Mouse (Mus musculus): Measurements from ENCODE around the gene Nme3. TPM values are rescaled to one million over a fixed set of nuclear protein-coding genes. Genes with fewer than 3 reads are reported as not detected.

Nme3 gene
- 10 to 100 TPM; 29.0 to 31.4 (median 29.5) TPM for total RNA-seq (2022)

DNA sequence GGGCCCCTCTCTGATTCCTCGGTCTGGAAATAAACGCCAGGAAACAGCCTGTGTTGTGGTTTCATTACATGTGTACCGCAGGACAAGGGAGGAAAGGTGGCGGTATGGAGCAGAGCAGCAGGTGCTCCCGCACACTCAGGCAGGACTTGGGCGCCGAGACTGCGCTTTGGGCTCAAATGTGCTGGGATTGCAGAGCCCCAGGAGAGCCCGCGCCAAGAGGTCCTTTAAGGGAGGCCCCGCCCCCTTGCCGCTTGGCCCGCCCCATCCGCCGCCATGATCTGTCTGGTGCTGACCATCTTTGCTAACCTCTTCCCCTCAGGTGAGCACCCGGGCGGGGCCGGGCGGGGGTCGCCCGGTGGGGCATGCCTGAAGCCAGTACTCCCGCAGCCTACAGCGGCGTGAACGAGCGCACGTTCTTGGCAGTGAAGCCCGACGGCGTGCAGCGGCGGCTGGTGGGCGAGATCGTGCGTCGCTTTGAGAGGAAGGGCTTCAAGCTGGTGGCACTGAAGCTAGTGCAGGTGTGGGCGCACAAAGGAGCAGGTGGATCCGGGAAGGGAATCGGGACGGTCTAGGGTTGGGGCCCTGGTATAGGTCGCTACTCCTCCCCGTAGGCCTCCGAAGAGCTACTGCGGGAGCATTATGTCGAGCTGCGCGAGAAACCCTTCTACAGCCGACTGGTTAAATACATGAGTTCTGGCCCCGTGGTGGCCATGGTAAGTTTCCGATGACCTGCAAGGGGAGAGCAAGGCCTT, at the start of gene Nme3:
Nme3 (plus strand) TSS at position 260 of the 752 bp plus-strand sequence.
- DNase-seq (ENCODE audit: low spot score), result peak; percentile 65

DNA sequence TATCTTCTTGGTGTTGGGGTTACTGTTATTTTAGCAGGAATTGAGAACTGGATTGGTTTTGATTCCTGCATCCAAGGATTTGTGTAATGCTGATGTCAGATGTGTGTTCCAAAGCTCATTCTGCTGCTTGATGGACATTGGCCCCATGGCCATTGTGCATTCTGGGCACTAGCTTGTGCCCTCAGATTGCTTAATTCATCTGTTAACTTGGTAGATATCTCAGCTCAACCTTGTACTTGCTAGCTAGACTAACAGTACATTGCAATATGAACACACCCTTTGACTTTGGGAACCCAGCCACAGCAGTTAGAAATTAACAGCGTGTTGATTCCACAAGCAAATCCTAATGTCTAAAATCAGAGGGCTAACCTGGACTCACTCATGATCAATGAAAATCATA, 48.9 kb upstream of the Nme3 start:
- DNase-seq (ENCODE audit: low spot score), result no peak

DNA sequence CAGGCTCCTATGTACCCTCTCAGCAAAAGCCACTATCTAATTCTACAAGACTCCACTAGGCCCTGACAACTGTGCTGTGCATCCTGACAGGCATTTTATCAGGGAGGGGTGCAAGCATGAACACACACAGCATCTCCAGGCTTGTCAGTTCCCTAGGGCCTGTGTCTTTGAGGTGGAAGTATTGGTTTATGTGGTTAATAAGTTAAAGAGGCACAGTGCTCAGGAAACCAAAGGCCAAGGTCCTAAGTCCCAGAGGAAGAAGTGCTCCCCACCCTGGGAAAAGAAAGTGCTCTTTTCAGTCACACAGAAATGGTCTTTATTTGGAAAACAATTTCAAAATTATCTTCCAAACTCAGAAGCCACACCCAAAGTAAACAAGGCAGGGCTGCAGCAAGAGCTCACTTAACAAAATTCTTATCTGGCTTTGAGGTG, 47.7 kb upstream of the Nme3 start:
- no peak for DNase-seq (ENCODE audit: low spot score)

DNA sequence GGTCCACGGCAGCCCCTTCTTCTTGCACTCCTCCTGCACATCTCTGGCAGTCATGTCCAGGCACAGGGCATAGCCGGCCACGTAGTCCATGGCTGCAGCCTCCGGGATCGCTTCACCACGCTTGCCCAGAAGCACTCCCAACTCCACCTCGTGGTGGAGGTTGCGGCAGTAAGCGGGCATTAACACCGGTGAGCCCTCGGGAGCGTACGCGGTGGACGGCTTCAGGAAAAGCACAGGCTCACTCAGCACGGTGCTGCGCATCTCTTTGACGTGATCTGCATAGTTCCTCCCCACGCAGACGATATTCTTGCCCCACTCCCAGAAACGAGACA, 46.6 kb upstream of the Nme3 start:
- no peak for DNase-seq (ENCODE audit: low spot score)

DNA sequence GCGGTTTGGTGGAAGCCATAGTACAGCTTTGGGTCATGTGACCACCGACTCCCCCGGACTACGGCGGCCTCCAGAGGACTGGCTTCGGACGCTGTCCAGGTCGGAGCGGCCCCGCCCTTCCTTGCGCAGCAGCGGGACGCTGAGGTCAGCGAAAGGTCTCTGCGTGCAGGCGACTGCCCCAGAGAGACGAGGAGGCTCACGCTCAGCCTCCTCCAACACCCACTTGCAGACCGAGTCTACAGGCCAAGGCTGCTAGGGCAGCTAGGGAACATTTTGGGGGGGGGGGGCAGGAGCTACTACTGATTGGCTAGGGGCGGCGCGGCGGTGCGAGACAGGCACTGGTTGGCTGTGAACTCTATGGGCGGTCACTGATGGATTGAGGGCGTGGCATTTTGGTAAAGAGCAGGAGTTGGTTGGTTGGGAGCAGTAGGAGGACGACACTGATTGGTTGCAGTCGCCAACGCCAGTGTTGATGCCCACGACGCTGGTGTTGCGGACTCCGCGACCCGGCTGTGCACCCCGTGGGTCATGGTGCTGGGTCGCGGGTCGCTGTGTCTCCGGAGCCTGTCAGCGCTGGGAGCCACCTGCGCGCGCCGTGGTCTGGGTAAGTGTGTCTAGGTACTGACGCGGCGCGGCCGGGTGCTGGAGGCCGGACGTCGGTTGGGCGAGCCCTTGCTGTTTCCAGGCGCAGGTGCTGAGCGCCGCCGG, 46.1 kb upstream of the Nme3 start, which contains the start of gene Fahd1:
Fahd1 (minus strand) TSS at position 300 of the 708 bp plus-strand sequence.
- peak; percentile 98 for DNase-seq (ENCODE audit: low spot score)

DNA sequence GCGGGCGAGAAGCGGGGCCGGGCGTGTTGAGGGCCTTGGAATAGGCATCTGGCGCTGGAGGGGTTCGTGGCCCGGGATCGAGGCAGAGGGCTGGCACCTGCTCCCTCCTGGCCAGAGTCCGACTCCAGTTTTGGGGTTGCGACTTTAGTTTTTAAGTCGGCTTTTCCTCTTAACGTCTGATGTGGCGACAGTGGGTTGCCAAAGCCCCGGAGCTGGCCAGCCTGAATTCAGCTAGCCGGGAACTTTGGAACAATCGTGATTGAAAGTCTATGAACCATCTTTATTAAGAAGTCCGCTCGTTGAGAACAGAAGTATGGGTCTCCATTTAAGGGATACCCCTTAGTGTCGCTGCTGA, 45.5 kb upstream of the Nme3 start:
- no peak for DNase-seq (ENCODE audit: low spot score)

DNA sequence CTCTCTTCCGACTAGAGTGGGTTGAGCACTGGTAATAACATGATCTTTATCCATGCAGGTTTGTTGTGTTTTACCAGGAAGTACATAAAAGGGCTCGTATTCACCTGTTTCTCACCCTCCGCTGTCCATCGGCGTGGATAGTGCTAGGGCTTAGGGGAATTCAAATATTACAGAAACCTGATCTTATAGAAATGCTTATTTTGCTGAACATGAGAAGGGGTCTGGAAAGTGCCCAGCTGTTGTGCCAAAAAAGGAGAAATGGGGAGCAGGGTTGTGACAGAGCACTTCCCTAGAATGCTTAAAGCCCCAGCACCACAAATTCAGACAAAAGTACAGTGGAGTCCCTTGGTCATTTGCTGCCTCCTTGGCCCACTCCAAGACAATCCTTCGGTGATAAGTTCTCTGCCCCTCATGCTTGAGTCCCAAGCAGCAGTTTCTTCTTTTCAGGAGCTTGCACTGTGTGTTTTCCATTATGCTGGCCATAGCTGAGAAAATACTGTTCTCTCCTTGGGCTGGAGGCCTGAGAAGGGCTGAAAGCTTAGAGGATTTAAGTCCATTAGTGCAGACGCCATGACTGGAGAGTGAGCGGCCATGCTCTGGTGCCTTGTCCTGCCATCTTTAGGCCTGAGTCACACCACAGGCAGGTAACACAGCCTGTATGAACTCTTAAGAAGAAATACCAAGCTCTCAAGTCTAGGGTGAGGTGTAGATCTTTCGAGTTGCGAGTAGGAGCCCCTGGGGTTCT, 44.7 kb upstream of the Nme3 start:
- DNase-seq (ENCODE audit: low spot score), result no peak

DNA sequence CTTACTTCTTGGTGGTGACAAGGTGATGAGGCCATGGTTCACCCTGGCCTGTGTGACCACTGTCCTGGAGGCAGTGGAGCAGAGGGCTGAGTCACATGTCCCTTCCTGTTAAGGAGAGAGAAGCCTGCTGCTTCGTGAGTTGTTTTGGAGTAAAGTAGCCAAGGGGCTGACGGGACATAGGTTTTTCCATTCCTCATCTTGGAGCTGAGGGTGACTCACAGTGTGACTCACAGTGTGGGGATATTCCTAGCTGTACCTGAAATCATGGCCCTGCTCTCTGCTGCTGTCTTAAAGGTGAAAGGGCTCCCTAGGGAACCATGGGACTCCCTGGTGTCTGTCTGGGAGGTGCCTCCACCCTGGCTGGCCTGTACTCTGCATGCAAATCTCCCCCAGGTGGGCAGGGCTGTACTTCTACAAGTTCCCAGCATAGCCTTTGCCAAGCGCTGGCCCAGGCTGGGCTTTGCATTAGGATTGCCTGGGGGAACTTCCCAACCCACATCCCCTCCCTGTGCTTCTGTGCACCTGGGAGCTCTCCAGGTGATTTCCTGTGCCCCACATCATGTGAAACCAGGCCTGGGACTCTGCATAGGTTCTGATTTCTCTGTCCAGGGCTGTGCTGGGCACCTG, 40.3 kb upstream of the Nme3 start:
- no peak for DNase-seq (ENCODE audit: low spot score)

DNA sequence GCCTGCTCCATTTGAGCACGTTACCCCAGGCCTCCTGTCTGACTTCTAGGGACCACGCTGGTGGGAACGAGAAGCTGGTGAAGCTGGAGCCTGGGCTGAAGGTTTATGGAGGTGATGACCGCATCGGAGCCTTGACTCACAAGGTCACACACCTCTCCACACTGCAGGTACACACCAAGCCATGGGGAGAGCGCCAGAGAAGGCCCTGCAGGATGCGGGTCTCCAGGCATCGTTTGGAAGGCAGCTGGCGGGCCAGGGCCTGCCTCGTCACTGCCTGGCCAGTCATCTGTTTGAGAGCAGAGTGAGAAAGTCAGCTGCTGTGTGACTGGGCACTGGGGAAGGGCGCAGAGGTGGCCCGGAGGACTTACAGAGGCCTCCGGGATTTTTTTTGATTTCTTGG, 39.7 kb upstream of the Nme3 start:
- DNase-seq (ENCODE audit: low spot score), result no peak

DNA sequence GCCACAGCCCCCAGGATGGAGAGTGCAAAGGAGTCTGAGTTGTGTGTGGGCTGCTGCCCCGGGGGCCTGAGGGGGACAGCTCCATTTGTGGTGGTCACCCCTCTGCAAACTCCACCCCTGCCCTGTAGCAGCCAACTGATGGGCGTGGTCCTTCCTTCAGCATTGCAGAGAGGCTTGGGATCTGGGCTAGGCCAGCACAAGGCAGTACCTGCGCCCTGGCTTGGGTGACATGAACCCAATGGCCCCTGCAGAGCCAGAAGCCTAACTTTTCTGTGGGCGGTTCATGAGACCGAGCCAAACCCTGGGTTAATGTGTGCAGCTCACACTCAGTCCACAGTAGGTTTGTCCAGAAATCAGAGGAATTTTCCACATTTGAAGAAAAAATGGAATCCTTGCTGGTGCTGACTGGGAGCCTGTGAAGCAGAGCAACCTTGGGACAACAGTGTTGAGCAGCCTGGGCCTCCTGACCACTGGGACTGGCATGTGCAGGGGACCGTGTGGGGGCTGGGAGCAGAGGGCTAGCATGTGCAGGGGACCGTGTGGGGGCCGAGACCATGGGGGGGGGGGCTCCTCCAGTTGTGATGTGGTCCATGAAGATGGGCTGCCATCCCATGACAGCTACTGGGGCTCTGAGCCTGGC, 38.3 kb upstream of the Nme3 start:
- no peak for DNase-seq (ENCODE audit: low spot score)

DNA sequence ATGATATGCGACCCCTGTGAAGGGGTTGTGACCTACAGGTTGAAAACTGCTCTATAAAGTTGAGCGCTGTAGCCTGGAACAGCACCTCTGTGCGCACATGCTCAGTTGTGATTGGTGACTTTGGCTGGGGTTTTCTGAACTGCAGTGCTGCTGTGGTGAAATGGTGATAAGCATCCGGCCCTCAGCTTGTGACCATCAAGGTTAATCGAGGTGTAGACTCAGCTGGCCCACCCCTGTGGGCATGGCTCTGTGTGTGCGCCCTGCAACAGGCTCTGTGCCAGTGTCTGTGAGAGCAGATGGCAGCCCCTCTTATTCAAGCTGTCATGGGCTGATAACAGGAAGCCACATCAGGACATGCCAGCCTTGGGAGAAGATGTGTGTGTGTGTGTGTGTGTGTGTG, 37.3 kb upstream of the Nme3 start:
- DNase-seq (ENCODE audit: low spot score), result no peak

DNA sequence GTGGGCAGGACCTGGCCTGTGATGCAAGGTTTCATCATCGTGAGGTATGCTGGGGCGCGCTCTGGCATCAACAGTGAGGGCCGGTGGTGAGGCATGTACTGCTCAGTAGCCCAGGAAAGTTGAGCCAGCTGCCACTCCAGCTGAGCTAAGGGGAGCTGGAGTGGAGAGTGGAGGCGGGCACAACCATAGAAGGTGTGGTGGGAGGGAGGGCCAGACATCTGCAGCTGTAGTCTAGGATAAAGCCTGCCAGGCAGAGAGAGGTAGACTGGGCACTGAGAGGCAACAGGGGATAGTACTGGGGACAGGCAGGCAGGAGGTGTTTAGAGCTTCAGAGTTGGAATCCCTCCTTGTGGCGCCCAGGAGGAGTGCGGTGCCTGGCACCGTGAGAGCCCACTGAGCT, 36.2 kb upstream of the Nme3 start:
- no peak for DNase-seq (ENCODE audit: low spot score)

DNA sequence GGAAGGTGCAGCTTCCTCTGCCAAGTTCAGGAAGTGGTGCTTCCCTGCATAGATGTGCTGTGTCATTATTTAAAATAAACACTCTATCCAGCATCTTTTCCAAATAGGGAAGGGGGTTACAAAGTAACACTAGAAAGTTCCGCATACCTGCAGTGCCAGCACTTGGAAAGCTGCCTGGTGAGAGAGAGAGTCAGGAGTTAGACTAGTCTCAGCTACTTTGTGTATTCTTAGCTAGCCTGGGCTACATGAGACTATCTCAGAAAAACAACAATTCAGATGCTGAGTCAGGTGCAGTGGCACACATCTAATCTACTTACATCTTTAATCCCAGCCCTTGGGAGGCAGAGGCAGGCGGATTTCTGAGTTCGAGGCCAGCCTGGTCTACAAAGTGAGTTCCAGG, 34.5 kb upstream of the Nme3 start:
- no peak for DNase-seq (ENCODE audit: low spot score)

DNA sequence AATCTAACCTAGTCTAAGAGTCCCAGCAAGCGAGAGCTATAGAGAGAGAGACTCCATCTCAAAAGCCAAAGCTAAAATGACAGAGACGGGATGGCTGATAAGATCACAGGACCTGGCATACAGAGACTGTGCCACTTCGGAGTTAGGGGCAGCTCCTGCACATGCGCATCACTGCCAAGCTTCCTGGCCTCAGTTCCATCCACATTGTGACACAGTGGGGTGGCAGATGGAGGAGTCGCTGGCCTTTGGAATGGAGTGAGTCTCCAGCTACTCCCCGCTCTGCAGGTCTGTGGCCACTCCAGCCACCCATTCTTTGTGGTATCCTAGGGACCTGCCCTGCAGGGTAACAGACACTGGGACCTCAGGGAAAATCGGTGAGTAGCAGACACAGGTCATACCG, 30.5 kb upstream of the Nme3 start, which contains the start of gene Igfals:
Igfals (plus strand) TSS at position 222 of the 400 bp plus-strand sequence.
- DNase-seq (ENCODE audit: low spot score), result no peak

DNA sequence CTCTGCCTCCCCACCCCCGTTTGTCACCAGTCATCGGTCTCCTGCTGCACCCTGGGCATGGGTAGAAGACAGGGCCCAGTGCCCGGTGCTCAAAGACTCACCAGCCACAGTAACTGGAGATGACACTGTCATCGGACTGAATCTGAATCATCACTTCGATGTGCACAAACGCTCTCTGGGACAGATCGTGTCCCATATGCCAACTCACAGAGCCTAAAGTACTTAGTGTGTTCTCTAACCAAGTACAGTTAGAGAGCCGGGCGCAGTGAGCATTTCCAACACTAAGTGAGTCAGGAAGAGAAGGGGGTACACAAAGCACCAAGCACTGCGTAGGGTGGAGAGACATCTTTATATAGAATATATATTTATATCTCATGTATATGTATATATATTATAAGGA, 28.4 kb upstream of the Nme3 start:
- DNase-seq (ENCODE audit: low spot score), result no peak

DNA sequence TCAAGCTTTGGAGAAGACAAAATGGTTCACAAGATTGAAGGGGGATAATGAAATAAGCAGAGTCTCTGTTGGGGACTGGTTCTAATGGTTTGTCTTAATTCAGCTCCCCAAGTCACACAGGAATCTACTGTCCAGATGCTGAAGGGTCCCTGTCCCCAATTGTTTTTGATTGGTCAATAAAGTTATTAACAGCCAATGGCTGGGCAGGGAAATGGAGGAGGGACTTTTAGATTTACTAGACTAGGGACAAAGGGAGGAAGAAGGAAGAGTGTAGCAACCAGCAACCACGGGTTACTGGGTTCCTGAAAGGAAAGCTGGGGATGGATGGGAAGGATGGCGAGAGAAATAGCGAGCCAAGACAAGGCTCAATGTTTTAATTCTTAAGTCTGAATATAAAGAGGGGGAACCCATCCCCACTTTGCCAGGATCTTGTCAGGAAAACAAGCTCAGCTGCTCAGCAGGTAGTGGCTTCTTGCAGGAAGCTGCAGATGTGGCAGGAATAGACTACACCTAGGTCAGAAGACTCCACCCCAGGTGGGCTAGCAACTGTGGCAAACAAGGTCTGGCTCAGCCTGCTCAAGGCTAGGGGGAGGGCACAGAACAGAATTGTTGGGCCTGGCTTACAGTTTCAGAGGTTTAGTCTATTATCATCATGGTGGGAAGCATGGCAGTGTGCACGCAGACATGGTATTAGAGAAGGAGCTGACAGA, 22.4 kb upstream of the Nme3 start:
- no peak for DNase-seq (ENCODE audit: low spot score)

DNA sequence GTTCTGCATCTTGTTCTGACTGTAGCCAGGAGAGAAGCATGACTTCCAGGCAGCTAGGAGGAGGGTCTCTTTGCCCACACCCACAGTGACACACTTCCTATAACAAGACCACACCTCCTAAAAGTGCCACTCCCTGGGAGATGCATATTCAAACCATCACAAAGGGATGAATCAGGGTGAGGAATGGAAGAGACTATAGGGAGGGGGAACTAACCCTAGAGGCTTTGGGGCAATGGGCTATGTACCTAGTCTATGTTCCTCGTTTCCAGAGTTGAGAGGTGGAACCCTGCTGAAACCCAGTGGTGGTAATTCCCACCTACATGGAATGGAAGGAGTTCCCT, 21.9 kb upstream of the Nme3 start:
- no peak for DNase-seq (ENCODE audit: low spot score)

DNA sequence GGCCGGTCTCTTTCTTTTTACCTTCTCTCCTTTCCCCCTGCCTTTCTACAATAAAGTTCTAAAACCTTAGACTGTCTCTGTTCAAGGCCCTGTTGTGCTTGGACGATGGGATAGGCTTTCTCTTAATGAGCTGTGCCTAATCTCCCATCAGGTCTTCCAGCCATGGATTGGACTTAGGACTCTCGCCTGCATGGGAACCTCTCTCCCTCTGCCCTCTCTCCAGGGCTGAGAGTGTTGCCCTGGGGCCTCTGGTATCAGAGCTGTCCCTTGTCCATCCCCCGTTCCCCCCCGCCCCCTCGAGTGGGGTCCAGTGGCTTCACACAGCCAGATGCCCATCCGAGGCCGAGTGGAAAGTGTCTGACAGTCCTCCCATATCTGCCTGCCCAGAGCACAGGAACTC, 21.3 kb upstream of the Nme3 start:
- DNase-seq (ENCODE audit: low spot score), result no peak

DNA sequence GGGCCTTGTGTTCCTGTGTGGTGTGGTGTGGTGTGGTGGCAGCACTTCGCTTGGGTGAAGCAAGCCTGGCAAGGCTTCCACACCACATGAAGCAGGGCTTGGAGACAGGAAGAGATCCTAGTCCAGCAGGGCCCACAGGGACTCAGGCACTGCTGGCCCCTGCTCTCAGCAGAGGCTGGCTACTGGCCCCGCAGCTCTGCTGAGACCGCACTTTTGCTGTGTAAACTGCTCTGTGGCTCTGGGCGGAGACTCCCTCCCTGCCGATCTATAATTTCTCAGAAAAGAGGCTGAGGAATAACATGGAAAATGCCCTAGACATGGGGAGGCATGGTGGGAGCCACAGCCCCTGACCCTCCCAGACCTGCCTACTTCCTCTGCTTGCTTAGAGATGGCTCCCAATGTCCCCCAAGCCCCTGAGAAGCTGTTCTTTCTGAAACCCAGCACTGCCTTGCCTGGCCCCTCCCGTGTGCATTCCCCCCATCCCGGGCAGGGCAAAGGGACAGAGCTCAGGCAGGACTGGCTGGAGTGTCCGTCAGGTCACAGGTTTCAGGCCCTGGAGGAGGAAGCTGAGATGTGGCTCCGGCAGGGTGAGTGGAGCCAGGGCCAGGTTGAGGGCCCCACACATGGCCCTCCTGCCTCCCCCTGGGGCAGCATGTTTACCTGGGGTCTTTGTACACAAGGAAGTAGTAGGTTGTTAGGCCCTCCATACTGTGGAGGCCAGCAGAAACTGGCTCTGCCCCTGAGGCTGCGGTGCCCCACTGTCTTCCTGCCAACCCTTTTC, 18.8 kb upstream of the Nme3 start:
- no peak for DNase-seq (ENCODE audit: low spot score)

DNA sequence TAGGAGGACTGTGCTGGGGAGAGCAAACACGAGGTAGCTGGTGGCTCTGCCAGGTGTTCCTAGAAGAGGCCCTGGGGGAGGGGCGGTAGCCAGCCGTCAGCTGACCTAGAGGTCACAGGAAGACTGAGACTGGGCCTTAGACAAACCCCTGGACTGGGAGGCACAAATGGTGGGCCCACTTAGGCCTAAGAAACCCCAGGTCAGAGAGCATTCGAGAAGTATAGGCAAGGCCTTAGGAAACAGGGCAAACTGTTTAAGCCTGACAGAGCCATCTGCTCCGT, 18.2 kb upstream of the Nme3 start:
- peak; percentile 63 for DNase-seq (ENCODE audit: low spot score)

DNA sequence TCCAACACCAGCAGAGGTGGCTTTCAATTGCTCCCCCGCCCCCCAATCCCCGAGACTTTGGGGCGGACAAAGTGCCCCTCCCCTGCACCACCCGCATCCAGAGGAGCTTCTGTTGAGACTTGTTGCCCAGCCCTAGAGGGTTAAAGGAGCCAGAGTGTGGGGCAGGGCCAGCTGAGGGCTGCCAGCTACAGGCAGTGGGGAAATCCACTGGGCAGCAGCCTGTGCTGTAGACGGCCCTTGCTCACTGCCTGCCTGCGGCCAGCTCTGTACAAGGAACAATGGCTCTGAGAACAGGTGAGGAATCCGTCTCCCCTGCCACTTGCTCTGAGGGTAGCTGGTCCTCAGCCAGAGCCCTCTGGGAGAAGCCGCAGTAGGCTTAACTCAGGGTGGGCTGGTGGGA, 17.8 kb upstream of the Nme3 start:
- DNase-seq (ENCODE audit: low spot score), result no peak

Measured in heart, adult 8-10 months (tissue).